Mouse (Mus musculus) kidney, postnatal 14 days (tissue): ENCODE measurements at regions not wholly inside any gene's neighbourhood (a gene's known extent, or its start where the extent isn't known, plus 50 kb on each side); places are given as distances from the start of the nearest gene placed in this dataset.
A peak's percentile ranks its signal among the peaks of the same experiment; 100 is the strongest.

Source experiments
- DNase-seq: peaks from one replicate; pipeline ENCODE4 v3.0.0; 2022; ENCODE audit warnings: mixed read lengths

DNA sequence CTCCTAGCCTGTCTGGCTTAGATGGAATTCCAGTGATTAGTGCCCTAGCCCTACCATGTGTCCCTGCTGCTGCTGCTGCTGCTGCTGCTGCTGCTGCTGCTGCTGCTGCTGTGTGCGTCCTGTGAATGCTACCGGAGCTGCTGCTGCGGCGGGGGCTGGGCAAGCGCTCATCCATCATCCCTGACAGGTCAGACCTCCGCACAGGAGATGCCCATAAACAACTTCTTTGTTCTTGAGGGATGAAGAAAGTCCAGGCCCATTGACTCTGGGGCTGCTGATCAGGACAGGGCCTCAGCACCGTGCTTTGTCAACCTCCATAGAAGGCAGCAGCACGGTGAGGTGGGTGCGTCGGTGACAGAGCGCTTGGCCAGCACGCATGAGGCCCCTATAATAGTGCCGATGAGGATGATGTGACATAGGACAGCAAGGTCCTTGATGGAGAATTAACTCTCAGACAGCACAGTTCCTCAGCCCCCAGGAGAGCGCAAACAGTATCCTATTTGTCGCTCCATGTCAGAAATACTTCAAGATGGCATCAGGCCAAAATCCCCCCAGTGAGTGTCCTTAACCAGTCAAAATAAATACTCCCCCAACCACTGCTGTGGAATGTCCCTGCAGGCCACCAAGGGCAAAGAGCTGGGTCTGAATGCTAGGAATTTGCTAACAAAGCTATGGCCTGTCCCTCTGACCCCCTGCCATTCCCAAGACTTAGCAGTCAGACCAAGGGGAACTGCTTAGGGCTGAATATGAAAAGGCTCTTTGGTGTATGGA lies 95.1 kb upstream of the Errfi1 start:
- peak; percentile 79 for DNase-seq

DNA sequence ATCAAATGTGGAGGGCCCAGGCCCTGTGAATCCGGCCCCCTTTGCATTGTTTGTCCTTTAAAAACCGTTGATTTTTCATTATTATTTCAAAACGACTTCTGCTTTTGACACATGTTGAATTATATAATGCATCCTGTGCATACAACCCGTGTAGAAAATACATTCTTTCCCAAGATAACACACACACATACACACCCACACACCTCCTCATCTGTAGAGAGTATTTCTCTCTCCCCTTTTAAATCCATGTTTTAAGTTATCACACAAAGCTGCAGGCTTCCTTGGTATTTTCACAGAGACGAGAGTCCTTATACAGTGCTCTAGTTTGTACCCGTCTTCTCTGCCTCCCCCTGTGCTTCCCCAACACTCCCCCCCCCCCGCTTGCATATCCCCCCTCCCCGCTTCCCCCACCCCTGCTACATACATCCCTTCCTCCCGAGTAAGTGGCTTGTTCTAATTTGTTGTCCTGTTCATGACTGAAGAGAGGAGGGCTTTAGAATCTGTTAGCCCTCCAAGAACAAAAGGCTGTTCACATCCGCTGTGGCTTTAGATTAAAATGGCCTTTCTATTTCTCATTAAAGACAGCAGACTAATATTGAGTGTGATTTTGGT lies 95.8 kb upstream of the Errfi1 start:
- no peak for DNase-seq

DNA sequence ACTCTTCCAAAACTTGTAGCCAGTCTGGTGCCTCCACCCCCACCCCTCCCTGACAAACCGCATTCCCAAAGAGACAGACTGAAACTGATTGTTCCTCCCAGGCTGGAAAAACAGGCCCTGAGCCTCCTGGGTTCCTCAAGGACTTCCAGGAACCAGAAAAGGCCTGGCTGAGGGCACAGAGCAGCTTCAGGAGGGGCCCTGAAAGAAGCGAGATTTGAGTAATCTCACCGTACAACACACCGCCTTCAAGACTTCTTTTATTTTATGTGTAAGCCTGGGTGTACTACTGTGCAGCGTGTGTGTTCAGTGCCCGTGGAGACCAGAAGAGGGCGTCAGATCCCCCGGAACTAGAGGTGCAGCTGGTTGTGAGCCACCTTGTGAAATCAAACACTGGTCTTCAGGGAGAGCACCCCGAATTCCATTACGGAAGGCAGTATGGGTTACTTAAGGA lies 96.4 kb upstream of the Errfi1 start:
- no peak for DNase-seq

DNA sequence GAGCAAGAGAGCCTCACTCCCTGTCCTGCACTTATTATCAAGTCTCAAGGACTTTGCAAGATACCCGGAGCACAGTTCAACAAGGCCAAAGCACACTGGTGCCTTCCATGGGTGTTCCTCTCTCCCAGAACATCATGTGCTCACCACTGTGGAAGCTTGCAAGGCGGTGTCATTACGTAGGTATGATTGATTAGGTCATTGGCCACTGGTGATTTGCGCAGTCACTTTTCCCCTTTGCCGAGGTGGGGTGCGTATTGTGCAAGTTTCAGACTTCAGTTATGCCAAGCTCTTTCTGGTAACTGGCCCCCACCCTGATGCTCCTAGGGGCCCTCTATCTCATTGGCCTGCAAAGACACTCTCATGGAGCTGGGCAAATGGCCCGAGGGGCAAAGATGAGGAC lies 98.3 kb upstream of the Errfi1 start:
- DNase-seq = no peak

DNA sequence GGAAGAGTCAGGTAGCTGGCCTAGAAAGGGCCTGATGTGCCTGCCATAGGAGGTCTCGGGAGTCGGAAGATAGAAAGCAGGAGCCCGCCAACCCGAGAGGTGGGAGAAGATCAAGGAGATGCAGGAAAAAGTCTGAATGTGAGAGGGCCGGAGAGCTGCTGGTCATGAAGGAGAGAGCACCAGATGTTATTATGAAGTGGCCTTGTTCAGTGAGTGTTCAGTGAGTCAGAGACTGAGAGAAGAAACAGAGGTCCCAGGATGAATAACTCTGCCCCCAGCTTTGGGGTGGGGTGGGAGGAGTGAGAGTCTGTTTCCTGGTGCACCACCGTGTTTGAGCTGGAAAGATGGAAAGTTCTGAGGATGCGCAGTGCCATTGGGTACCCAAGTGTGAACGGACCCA lies 100.2 kb upstream of the Slc45a1 start:
- DNase-seq = no peak

DNA sequence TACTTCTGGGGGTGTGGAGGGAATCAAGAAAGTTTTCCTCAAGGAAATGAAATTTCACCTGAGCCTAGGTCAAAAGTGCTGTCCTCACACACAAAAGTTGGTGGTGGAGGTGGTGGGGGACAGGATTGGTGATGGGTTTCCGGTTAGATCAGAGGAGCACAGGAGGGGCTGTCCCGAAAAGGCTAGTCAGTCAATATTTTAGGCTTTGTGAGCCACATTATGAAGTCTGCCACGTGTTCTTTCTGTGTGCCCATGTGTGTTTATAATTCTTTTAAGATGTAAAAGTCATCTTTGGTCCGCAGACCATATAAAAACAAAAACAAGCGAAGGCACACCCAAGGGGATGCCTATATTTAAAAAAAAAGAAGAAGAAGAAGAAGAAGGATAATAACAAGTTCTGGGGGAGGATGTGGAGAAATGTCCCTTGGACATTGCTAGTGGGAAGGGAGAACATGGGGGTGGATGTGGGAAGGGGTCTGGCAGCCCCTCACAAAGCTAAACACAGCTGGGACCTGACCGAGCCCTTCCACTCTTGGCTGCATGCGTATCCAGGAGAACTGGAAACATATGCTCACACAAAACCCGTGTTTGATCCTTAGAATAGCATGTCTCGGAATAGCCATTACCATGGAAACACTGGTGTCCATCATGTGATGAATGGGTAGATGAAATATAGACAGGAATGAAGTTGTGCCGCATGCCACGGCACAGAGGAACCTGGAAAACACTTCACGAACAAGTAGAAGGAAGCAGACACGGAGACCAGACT lies 98.7 kb upstream of the Slc45a1 start:
- no peak for DNase-seq

DNA sequence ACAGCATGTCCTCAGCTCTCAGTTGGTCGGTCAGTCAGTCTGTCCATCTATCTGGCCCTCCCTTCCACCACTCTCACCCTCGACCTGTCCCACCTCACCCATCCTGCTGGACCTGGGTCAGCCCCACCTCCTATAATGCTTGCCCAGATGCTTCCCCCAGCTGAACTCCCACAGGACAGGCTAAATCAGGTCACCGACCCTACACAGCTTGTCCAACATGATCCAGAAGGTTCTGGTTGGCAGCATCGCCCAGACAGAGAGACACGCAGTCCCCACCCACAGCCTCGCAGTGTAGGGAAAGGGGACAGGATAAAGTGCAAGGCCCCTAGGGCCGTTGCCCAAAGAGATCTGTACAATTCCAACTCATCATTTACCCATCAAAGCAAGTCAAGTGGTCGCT lies 97.1 kb upstream of the Slc45a1 start:
- no peak for DNase-seq

DNA sequence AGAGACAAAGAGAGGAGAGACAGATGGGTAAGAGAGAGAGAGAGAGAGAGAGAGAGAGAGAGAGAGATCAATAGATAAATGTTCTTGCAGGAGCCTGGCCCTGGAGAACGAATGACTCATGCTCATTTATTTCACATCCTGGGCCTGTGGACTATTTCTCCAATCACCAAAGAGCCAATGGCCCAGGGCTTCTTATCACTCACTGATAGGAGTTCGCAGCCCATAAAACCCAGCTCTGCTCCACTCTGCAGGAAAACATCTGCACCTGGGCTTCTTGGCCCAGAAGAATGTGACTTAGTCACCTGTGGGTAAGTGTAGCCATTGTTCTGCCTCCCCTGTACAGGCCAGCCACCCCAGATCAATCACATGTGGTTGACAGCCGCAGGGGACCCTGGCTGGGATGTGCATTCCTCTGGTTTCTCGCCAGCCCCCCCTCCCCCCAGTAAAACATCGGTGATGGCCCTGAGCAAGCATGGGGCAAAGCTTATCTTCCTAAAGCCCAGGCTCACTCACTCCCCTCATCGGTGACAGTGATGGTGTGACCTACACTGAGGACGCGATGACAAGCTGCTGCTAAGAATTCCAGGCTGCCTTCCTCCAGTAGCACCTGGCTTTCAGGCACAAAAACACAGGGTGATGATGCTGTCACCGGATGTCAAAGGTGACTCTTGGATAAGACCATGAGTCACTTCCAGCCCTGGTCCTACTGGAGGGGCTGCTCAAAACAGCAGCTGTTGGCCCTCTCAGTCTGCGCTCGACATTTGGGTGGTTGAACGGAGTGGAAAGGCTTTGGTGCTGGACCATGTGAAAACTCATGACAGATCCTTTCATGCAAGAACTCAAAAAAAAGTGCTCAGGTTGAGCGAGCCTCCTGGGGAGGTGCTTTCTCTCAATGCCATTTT lies 96.4 kb upstream of the Slc45a1 start:
- no peak for DNase-seq

DNA sequence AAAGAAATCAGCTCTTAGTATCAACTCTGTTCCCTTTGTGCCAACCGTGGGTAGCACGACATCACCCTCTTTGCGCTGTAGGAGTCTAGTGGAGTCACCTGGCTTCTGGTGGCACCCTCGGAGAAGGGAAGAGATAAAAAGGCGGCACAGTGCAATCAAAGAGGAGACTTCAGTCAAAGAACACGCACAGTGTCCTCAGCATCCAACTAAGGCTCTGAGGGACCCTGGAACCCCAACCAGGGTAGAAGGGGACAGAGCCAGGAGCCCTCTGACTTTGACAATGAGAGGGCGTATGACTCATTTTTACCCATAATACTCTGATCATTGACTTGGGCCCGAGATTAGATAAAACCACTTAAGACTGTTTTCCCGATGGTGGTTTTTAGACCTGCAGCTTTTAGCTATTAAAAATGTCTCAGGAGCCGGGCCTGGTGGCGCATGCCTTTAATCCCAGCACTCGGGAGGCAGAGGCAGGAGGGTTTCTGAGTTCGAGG lies 94.5 kb upstream of the Slc45a1 start:
- DNase-seq = no peak

DNA sequence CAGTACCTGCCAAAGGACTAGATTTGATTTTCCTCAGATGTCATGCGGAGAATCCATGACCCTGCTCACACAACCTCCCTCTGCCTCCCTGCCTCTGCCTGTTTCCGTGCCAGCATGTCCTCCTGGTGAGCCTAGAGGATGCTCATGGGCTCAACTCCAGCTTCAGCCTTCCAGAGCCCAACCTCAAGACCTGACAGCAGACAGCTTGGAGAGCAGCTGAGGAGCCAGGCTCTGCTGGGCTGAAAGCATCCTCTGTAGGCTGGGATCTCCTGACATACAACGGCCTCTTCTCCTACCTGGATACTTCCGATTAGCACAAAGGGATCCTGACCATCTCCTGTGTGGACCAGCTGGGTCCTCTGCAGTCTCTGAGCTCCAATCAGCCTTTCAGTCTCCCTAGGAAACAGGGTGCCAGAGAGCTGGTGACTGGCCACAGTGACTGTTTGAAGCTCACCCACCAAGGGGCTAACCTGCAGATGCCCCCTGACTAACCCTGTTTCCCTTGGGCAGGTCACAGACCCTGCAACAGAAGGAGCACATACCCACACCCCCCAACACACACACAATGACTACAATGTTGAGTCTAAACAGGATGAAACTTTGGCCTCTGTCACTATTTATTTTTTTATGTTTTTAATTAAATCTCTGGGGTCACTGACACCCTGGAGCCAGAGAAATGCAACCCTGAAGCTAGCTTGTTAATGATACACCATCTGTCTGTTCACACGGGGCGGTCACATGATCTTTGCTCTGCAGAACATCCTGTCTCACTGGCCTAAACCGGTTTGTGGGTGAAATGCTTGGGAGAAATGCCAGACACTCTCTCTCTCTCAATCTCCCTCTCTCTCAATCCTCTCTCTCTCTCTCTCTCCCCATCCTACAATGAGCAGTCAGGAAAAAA lies 93.8 kb upstream of the Slc45a1 start:
- peak; percentile 92 for DNase-seq

DNA sequence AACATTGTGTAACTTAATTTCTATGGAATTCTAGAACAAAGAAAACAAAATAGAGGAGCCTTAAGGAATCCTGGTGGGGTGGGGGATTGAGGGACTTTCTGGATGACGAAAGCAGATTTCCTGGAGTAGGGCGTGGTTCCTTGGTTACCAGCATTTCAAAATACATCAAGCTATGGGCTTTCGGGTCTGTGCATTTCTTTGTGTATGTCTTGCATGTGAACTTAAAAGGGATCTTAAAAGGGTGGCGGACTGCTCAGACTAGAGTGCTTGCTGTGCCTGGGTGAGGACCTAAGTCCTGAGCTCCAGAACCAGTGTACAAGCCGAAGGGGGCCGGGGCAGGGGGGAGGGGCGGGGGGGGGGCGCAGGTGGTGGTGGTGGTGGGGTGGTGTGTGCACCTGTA lies 91.5 kb upstream of the Slc45a1 start:
- no peak for DNase-seq

DNA sequence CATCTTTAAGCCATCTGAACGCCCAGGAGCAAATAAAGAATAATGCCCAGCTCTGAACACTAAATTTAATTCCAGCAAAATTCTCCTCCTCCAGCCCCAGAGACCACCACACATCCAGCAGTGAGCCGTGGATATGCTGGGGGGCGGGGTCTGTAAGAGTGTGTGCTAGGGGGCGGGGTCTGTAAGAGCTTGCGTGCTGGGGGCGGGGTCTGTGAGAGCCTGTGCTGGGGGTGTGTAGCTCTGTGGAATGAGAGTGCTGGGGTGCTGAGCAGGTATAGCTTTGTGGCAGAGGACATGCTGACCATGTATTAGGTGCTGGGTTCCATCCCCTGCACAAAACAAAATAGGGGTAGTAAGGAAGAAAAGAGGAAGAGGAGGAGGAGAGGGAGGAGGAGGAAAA lies 91.1 kb upstream of the Slc45a1 start:
- DNase-seq = peak; percentile 49

DNA sequence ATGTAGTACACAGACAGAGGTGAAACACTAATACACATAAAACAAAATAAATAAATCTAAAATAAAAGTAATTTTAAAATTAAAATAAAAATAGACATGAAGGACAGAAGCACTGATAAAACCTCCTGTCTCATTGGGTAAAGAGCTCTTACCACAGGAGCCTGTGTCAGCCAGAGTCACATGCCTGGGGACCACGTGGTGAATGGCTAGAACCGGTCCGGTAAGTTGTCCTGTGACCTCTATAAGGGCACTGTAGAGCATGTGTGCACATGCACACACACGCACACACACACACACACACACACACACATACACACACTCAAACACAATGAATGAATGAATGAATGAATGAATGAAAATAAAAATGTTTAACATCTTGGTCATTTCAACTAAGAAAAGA lies 89.8 kb upstream of the Slc45a1 start:
- no peak for DNase-seq

DNA sequence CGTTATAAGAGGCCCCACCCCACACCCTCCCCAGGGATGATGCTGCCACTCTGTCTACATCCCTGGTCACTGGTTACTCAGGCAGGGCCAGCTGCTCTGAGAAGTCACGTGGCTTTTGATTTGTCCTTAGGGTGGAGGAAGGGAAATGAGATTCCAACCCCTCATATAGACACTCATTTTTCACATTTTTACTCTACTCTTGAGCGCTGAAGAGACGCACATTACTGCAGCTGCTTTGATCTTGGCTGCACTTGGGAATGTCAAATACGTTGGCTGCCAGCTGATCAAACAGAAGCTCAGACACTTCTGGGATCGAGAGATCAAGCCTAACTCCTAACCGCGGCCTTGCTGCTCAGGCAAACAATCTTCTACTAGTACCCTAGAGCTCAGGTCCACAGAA lies 88.2 kb upstream of the Slc45a1 start:
- no peak for DNase-seq

DNA sequence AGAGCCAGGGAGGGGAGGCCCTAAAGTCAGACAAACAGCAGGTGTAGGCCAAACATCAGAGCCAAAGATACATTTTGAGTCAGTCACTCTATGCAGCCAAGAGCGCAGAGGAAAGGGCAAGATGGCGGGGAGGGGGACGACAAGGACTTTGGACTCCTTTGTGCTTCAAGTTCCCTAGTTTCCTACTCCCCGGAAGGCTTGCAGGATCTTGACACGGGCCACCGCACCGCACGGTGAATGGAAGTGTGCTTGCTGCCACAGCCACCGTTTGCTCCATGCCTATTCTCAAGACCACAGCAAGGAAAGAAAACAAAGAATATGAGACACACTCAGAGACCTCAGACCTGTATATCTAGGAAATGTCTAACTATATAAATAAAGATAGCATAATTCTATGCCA lies 86.8 kb upstream of the Slc45a1 start:
- no peak for DNase-seq

DNA sequence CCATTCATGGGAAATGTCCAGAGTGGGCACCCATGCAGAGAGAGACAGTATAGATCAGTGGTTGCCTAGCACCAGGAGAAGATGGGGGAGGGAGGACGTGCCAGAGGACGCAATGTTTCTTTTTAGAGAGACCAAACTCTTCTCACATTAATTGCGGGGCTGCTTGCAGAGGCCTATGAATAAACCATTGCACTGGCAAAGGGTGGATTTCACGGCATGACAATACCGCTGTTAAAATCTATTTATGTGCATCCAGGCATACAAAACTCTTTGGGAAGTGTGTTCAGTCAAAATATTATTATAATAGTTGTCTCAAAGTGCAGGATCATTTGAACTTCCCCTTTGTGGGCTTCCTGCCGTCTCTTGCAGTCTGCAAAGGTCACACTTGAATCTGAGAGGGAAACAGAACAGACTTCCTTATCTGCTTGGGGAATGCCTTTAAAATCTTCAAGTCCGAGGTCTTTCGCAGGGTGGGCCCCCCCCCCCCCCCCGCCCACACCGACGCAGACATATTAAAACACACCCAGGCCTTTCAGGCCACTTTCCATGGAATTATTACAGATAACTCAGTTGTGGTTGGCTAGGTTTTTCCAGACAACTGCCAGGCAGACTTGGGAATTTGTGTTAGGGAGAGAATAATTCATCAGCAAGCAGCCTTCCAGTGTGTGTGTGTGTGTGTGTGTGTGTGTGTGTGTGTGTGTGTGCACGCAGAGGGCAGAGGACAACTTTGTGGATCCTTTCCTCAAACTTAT lies 78.3 kb upstream of the Slc45a1 start:
- DNase-seq = peak; percentile 74

DNA sequence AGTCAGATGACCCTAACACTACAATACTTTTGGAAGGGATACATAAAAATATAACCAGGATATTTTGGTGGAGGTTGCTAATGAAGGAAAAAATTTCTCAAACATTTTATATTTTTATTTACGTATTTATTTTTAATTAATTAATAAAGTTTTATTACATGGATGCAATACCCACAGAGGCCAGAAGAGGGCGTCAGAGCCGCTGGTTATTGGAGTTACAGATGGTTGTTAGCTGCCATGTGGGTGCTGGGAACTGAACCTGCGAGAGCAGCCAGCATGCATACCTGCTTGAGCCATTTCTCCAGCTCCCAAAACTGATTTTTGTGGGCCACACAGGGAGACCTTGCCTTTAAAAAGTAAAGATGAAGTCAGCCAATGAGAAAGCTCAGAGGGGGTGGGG lies 74.6 kb upstream of the Slc45a1 start:
- DNase-seq = no peak

DNA sequence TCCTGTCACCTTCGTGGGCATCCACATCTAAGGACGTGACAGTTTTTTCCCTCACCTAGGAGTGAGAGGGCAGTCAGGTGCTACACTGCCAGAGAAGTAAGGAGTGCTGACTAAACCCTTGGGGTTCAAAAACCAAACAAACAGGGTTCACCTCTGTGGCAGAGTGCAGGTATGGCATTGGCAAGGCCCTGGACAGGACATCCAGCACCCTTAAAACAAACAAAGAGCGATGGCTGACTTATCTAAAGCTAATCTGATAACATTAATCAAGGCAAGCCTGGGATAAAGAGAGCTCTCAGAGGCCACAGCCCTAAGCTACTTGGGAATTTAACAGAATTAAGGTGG lies 74.1 kb upstream of the Slc45a1 start:
- no peak for DNase-seq

DNA sequence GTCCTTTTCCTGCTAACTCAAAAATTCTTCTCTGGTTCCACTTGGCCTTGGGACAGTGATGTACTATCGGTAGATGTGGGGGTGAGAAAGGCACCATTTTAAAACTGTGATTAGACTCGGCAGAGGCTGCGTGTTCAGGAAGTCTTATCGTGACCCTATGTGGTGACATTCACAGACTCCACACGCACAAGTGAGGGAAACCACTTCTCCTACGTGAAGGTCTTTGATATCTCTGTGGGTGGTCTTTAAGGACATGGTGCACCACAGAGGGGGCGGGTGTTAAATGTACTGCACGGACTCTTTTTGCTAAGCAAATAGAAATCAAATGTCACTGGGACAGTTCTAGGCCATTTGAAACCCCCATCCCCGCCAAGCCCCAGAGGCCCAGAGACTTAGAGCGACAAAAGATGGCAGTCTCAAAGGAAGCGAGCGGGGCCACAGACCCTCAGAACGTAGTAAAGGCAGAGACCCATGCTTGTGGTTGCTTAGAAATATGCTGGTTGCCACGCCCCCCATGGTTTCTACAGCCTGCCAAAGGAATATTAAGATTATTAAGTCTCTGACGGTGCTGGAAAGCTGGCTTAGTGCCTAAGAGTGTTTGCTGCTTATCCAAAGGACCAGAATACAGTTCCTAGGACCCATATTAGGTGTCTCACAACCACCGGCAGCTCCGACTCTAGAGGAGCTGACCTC lies 73.6 kb upstream of the Slc45a1 start:
- no peak for DNase-seq

DNA sequence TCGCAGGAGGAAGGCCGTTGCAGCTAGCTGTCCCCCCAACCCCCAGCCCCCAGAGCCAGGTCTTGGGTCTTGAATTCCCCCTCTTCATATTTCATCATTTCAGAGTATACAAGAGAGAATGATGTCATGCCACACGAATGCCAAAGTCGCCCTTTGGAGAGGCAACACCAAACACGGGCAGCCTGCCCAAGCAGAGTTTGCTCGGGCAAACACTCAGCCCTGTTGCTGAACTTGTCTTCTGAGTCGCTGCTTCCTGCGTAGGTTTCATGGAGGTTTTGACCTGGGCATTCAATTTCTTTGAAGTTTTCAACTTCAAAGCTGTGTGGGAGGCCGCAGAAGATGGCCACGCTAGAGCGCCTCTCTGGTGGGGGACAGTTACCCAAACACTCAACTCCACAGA lies 72.8 kb upstream of the Slc45a1 start:
- no peak for DNase-seq
